Mouse (Mus musculus) forebrain, embryonic 15.5 days (tissue): ENCODE data around the gene Bsdc1. TPM values are rescaled to one million over a fixed set of nuclear protein-coding genes. Genes with fewer than 3 reads are reported as not detected.

Source experiments
- ATAC-seq: fragments of 200-750 bp; cut with Nextera tagmentation; replicated peaks from 2 replicates; pipeline ENCODE4 v1.8.0; 2017; ENCODE audit warnings: mild to moderate bottlenecking, moderate TSS enrichment, moderate library complexity
- H3K27ac ChIP-seq: fragments of 300-500 bp; sonication (generic); replicated peaks from 2 replicates; pipeline ENCODE4 v1.5.1; 2015; ENCODE audit warnings: mild to moderate bottlenecking, inconsistent platforms
- H3K27me3 ChIP-seq: fragments of 300-500 bp; sonication (generic); 2 replicates; pipeline ENCODE4 v1.6.1; 2015; ENCODE audit warnings: inconsistent platforms
- H3K36me3 ChIP-seq: fragments of 300-500 bp; sonication (generic); 2 replicates; pipeline ENCODE4 v1.6.1; 2015; ENCODE audit warnings: mild to moderate bottlenecking, inconsistent platforms
- H3K4me1 ChIP-seq: fragments of 300-500 bp; sonication (generic); 2 replicates; pipeline ENCODE4 v1.6.1; 2015; ENCODE audit warnings: inconsistent platforms
- H3K4me2 ChIP-seq: fragments of 300-500 bp; sonication (generic); replicated peaks from 2 replicates; pipeline ENCODE4 v1.6.1; 2015; ENCODE audit warnings: mild to moderate bottlenecking, inconsistent platforms
- H3K4me3 ChIP-seq: fragments of 300-500 bp; sonication (generic); 2 replicates; pipeline ENCODE4 v1.5.1; 2015; ENCODE audit warnings: mild to moderate bottlenecking, inconsistent platforms
- H3K9ac ChIP-seq: fragments of 300-500 bp; sonication (generic); replicated peaks from 2 replicates; pipeline ENCODE4 v1.6.1; 2015; ENCODE audit warnings: mild to moderate bottlenecking, inconsistent platforms
- H3K9me3 ChIP-seq: fragments of 300-500 bp; sonication (generic); 2 replicates; pipeline ENCODE4 v1.6.1; 2016; ENCODE audit warnings: inconsistent platforms
- WGBS: fragments of 180-500 bp; shearing (Covaris S2); methylation state at CpG from one replicate; pipeline ENCODE4 v1.1.7; 2015; ENCODE audit warnings: mixed read lengths; 5-methylcytosine and 5-hydroxymethylcytosine counted together
- polyA plus RNA-seq: library from polyadenylated mRNA; unstranded; fragments of >200 nt; fragmentation: Nextera tagmentation; extraction: Ambion mirVana; gene quantifications from 2 replicates; pipeline ENCODE4 v1.2.1, GENCODE M21; 2015

The Bsdc1 gene
- polyA plus RNA-seq, 1 experiment from 2014 or later: 41.6 TPM

GRCm38 (mm10) chr4:129508834-129509600, 47.6 kb downstream of the Bsdc1 start:
- ATAC-seq: no peak
- H3K4me3 ChIP-seq: no peak overlapping the region
- H3K9me3 ChIP-seq: no peaks in the 10 kb centered on the region
- H3K4me1 ChIP-seq: peaks cover 14% of the 10 kb centered on the region
- H3K4me2 ChIP-seq: no peak overlapping the region
- H3K27ac ChIP-seq: no peak overlapping the region
- H3K36me3 ChIP-seq: no peaks in the 10 kb centered on the region
- WGBS: 66% methylated on average over 15 of the region's 15 CpGs
- no peaks in the 10 kb centered on the region for H3K27me3 ChIP-seq
- H3K9ac ChIP-seq: no peak overlapping the region

DNA sequence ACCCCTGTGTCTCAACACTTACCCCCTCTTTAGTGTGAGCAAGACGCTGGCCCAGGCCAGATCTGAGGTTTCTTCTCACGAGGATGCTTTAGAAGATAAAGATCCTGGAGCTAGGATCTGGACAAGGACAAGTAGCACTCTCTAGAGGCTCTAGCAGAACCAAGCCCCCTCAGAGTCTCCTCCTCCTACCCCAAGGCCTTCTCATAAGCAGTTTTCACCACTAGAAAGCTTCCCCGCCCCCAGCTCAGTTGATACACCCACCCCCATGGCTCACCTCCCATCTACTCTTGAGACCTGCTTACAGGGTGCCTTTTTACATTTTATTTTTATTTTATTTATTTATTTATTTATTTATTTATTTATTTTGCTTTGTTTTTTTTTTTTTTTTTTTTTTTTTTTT, 48.3 kb downstream of the Bsdc1 start:
- Histone ChIP-seq H3K4me1 (peaks cover 14% of the 10 kb centered on the region), H3K27ac (no peak overlapping the region), H3K9me3 (no peaks in the 10 kb centered on the region), H3K27me3 (no peaks in the 10 kb centered on the region), H3K9ac (no peak overlapping the region), H3K4me3 (no peak overlapping the region), H3K36me3 (no peaks in the 10 kb centered on the region), H3K4me2 (no peak overlapping the region)
- 65% methylated on average over 3 of the region's 3 CpGs for WGBS
- ATAC-seq: no peak

DNA sequence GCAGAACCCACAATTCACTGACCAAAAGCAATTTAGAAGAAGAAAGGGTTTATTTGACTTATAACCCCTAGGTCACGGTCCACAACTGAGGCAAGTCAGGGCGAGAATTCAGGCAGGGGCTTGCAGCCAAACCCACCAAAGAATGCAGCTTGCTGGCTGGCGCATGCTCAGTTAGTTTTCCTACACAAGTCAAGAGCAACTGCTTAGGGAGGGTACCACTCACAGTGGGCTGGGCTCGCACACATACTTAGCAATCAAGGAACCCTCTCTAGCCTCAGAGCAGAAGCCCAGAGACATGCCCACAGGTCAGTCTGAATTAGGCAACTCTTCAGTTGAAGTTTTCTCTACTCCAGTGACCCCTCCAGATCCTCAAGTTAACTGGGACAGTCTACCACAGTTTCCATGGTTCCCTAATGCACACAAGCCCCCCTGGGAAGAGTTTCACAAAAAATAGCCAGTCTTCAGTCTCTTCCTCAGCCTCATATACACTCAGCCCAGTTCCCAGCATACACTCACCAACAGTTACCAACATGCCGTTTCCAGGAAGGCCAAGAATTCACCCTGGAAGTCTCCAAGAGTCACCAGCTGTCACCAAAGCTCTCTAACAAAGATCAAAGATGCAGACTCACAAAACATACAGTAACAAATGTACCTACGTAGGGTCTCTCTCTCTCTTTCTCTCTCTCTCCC, 49.5 kb downstream of the Bsdc1 start:
- H3K36me3 ChIP-seq: peaks cover 7% of the 10 kb centered on the region; the same call in 1 of the 2 replicates
- H3K9ac ChIP-seq: no peak overlapping the region
- no peak overlapping the region for H3K4me2 ChIP-seq
- H3K27me3 ChIP-seq: no peaks in the 10 kb centered on the region
- H3K4me3 ChIP-seq: no peak overlapping the region
- no peaks in the 10 kb centered on the region for H3K9me3 ChIP-seq
- ATAC-seq: no peak
- WGBS: 38% methylated on average over 6 of the region's 6 CpGs
- H3K4me1 ChIP-seq: peaks cover 25% of the 10 kb centered on the region
- no peak overlapping the region for H3K27ac ChIP-seq

DNA sequence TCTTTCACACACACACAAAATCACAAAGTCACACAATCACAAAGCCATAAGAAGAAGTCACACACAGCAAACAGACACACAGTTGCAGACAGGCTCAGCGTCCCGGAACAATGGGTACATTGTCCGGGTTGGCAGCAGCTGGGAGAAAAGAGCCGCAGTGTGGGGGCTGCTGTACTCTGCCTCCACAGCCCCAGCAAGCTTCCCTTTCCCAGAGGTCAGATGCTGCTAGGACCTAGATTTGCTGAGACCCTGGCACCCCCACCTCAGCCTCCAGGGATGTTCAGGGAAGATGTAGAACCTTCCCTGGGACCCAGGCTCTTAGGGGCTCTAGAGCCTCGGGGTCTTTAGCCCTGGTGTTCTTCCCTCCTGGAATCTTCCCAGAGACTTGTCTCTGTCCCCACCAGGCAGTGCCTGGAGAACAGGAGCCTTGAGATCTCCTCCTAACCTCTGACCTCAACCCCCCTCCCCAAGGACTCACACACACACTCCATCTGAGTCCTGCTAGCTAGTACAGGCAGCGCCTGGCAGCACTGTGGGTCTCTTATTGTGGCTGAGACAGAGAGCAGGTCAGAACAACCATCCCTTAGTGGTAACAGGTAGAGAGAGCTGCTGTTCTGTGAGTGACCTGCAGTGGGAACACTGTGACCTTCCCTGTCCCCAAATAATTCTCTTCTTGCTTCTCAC, 50.2 kb downstream of the Bsdc1 start:
- H3K9ac ChIP-seq: no peak overlapping the region
- no peak for ATAC-seq
- WGBS: 13% methylated on average over 6 of the region's 6 CpGs

DNA sequence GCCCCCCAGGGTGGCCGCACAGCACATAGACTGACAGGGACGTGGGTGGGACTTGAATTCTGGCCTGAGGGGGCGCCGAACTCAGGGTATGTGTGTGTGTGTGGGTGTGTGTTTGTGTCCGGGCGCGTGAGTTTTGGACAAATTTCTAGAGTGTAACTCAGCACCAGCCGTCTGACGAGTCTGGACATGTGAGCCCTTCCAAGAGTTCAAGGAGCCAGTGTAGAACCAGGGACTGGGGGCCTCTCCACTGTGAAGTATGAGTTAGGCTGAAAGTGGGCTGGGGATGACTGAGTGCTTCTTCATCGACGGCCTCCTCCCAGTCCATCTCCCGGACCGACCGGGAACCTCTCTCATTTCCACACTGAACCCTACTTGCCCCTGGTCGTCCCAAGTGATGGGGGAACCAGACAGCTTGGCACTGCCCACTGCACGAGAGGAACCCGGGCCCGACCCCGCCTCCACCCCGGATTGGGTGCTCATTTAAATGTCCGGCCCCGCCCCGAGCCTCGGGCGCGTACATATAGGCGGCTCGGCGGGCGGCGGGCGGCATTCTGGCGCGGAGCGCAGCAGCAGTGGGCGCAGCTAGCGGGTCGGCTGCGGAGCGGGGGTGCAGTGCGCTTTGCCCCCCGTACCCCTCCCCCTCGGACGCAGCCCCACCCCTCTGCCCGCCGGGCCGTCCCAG, 51.8 kb downstream of the Bsdc1 start, which contains the start of gene Marcksl1:
Marcksl1 (plus strand) TSS at position 496 of the 682 bp plus-strand sequence.
- H3K27ac ChIP-seq: peak within 1 kb of the TSS; percentile 98
- H3K4me3 ChIP-seq: peak within 1 kb of the TSS; percentile 94
- peaks cover 36% of the 10 kb centered on the region for H3K4me1 ChIP-seq
- 6% methylated on average over 47 of the region's 47 CpGs for WGBS
- H3K4me2 ChIP-seq: peak within 1 kb of the TSS; percentile 95
- H3K36me3 ChIP-seq: peaks cover 28% of the 10 kb centered on the region
- H3K27me3 ChIP-seq: no peaks in the 10 kb centered on the region
- ATAC-seq: peak; percentile 89
- H3K9ac ChIP-seq: peak within 1 kb of the TSS; percentile 100
- H3K9me3 ChIP-seq: no peaks in the 10 kb centered on the region

More for the DNA sequence above, 50.2 kb downstream of the Bsdc1 start:
- H3K4me2 ChIP-seq: no peak overlapping the region
- peaks cover 12% of the 10 kb centered on the region for H3K36me3 ChIP-seq
- no peaks in the 10 kb centered on the region for H3K27me3 ChIP-seq
- no peaks in the 10 kb centered on the region for H3K9me3 ChIP-seq
- peaks cover 31% of the 10 kb centered on the region for H3K4me1 ChIP-seq
- no peak overlapping the region for H3K27ac ChIP-seq
- H3K4me3 ChIP-seq: no peak overlapping the region

DNA sequence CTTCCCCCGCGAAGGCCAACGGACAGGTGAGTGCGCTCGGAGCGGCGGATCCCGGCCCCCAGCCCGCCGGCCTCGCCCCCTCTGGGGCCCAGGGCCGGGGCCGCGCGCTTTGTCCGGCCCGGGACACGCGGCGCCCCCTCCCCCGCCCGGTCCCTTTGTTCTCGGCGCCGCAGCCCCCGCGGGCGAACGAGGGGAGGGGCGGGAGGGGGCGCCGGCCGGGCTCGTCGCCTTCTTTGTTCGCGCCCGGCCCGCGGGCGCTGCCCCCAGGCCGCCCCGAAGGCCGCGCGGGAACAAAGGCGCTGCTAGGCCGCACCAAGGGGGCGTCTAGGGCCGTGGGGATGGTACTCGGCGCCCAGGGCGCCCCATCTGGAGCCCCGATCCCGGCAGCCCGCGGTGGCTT, 52.5 kb downstream of the Bsdc1 start:
- H3K9ac ChIP-seq: peak overlapping the region; percentile 100
- under 1% methylated on average over 49 of the region's 57 CpGs for WGBS
- ATAC-seq: peak; percentile 49

GRCm38 (mm10) chr4:129514300-129514898, 53.0 kb downstream of the Bsdc1 start:
- WGBS: 0% methylated on average over 35 of the region's 35 CpGs

More for the DNA sequence above, 52.5 kb downstream of the Bsdc1 start:
- Histone ChIP-seq H3K4me3 (peak overlapping the region; percentile 94), H3K36me3 (peaks cover 34% of the 10 kb centered on the region), H3K9me3 (no peaks in the 10 kb centered on the region), H3K27me3 (no peaks in the 10 kb centered on the region), H3K27ac (peak overlapping the region; percentile 98), H3K4me1 (peaks cover 34% of the 10 kb centered on the region), H3K4me2 (peak overlapping the region; percentile 95)

DNA sequence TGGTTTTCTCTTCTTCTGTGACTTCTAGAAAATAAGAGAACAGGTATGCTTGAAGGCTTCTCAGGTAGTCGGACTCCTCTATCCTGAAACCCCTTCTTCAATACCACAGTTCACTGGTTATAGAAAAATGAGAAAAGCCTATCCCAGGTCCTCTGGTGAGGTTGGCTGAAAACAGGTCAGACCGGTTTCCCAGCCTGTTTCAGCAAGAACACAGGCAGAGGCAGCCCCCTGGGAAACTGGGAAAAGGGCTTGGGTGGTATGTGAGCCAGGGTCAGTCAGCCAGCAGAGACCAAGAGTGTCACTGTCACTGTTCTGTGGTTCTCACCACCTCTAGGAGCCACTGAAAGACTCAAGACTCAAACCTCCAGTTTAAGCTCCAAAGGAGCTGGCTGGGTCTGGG, 55.5 kb downstream of the Bsdc1 start:
- Histone ChIP-seq H3K4me1 (peaks cover 28% of the 10 kb centered on the region), H3K9me3 (no peaks in the 10 kb centered on the region), H3K9ac (no peak overlapping the region), H3K36me3 (peaks cover 54% of the 10 kb centered on the region), H3K4me3 (no peak overlapping the region), H3K27me3 (no peaks in the 10 kb centered on the region), H3K4me2 (no peak overlapping the region), H3K27ac (peak overlapping the region; percentile 4; the same call in 1 of the 2 replicates)
- 60% methylated on average over 2 of the region's 2 CpGs for WGBS
- ATAC-seq: no peak

More at GRCm38 (mm10) chr4:129514300-129514898, 53.0 kb downstream of the Bsdc1 start:
- H3K4me3 ChIP-seq: peak overlapping the region; percentile 94
- peaks cover 30% of the 10 kb centered on the region for H3K4me1 ChIP-seq
- peak overlapping the region; percentile 98 for H3K27ac ChIP-seq
- H3K9ac ChIP-seq: peak overlapping the region; percentile 100
- H3K9me3 ChIP-seq: no peaks in the 10 kb centered on the region
- H3K36me3 ChIP-seq: peaks cover 34% of the 10 kb centered on the region
- ATAC-seq: peak; percentile 59
- peak overlapping the region; percentile 95 for H3K4me2 ChIP-seq
- H3K27me3 ChIP-seq: no peaks in the 10 kb centered on the region

- Histone ChIP-seq H3K4me3 (no peak overlapping the region), H3K36me3 (peaks cover 69% of the 10 kb centered on the region)
- no peak for ATAC-seq
Measured at GRCm38 (mm10) chr4:129518519-129518918, 57.1 kb downstream of the Bsdc1 start.

DNA sequence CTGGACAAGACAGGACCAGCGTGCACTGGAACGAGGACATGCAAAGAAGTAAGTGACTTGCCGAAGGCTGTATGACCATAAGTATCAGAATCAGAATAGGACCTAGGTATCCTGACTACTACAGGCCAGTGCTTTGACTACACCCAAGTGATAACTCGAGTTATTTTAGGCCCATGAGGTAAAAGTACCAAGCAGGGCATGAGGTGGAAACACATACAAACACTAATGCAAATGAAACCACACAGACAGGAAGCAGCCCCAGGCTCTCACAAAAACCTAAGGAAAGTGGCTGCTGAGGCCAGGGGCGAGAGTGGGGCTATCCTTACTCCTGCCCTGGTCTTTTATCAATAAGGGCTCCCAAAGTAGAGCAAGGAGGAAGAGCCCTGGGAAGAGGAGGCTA, 64.0 kb downstream of the Bsdc1 start:
- H3K9me3 ChIP-seq: no peaks in the 10 kb centered on the region
- no peak overlapping the region for H3K27ac ChIP-seq
- H3K4me3 ChIP-seq: no peak overlapping the region
- no peaks in the 10 kb centered on the region for H3K27me3 ChIP-seq
- 94% methylated on average over 5 of the region's 5 CpGs for WGBS
- no peaks in the 10 kb centered on the region for H3K4me1 ChIP-seq
- H3K36me3 ChIP-seq: peaks cover 72% of the 10 kb centered on the region
- no peak overlapping the region for H3K9ac ChIP-seq
- H3K4me2 ChIP-seq: no peak overlapping the region
- no peak for ATAC-seq

More at GRCm38 (mm10) chr4:129518519-129518918, 57.1 kb downstream of the Bsdc1 start:
- peaks cover 22% of the 10 kb centered on the region for H3K4me1 ChIP-seq
- H3K27me3 ChIP-seq: no peaks in the 10 kb centered on the region
- no peaks in the 10 kb centered on the region for H3K9me3 ChIP-seq
- H3K4me2 ChIP-seq: no peak overlapping the region
- WGBS: 95% methylated on average over 8 of the region's 8 CpGs
- H3K9ac ChIP-seq: no peak overlapping the region
- H3K27ac ChIP-seq: no peak overlapping the region

DNA sequence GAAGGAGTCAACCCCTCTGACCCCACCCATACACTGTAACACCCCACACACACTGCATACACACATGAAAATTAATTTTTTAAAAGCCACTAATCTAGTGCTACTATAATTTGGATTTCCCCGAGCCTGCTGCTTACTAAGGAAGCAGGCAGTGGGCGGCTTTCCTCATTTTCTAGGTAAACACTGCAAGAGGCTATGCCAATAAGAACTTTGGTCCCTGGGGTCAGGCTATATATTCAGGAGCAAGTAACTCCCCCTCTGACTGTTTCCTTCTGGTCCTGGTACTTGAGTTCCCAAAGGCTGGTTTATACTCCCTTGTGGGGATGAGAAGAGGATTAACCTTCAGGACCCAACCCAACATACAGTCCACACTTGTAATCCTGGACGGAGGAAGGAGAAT, 64.5 kb downstream of the Bsdc1 start:
- Histone ChIP-seq H3K4me3 (no peak overlapping the region), H3K9me3 (no peaks in the 10 kb centered on the region), H3K4me2 (no peak overlapping the region), H3K36me3 (peaks cover 73% of the 10 kb centered on the region), H3K9ac (no peak overlapping the region), H3K27me3 (no peaks in the 10 kb centered on the region), H3K27ac (no peak overlapping the region), H3K4me1 (no peaks in the 10 kb centered on the region)
- WGBS: 85% methylated on average over 3 of the region's 3 CpGs
- no peak for ATAC-seq
